ENCODE assay signal across 9 mouse cellular contexts in the genomic region with DNA sequence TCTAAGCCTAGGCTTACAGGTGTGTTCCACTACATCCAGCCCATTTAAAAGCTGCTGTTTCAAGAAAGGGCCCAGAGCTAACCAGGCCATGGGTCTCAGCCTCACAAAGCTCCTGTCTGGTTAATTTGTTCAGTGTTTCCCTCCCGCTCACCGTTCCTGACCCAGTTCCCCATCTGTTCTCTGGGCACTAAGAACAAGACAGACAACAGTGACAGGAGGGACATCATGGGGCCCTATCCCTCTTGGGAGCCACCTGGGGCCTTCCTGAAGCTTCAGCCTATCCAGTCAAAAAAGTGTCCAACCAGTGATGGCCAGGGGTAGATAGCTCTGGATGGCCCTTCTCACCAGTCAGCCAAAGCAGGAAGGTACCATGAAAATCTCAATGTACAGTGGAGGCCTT.
"Had no signal": no experiment of that assay in that cellular context is flagged by ENCODE, and none has a peak within 500 bp of the region (broad histone marks: within the 10 kb centered on the region; RNA-seq: fewer than 3 reads in every experiment).

No protein-coding gene starts in this region.

- DNase-seq: kidney, adult 2 months; kidney, postnatal 14 days; lung, embryonic 14.5 days; lung, postnatal 10 days; lung, postnatal 4 days; right cerebral cortex, postnatal 4 days; spleen, adult 18-20 months; thymus, adult 18-20 months; thymus, postnatal 36 days had no signal
